Mouse (Mus musculus) adrenal gland, adult 8-10 months (tissue): ENCODE results near the gene Pgrmc1. TPM values are rescaled to one million over a fixed set of nuclear protein-coding genes. Genes with fewer than 3 reads are reported as not detected.
"Not testable (repeated sequence)": the region's sequence is repeated elsewhere in the genome, so short reads cannot be mapped to it uniquely, and the experiment has no call there.

Experiments
- DNase-seq: peaks from one replicate; pipeline ENCODE4 v3.0.0; 2022
- total RNA-seq, 4 experiments: library from RNA; stranded (reverse); gene quantifications; 2 replicates each; pipeline ENCODE4 v1.2.4; 2022

The Pgrmc1 gene
- 100 to 1,000 TPM; 402 to 571 (median 482) TPM for total RNA-seq

DNA sequence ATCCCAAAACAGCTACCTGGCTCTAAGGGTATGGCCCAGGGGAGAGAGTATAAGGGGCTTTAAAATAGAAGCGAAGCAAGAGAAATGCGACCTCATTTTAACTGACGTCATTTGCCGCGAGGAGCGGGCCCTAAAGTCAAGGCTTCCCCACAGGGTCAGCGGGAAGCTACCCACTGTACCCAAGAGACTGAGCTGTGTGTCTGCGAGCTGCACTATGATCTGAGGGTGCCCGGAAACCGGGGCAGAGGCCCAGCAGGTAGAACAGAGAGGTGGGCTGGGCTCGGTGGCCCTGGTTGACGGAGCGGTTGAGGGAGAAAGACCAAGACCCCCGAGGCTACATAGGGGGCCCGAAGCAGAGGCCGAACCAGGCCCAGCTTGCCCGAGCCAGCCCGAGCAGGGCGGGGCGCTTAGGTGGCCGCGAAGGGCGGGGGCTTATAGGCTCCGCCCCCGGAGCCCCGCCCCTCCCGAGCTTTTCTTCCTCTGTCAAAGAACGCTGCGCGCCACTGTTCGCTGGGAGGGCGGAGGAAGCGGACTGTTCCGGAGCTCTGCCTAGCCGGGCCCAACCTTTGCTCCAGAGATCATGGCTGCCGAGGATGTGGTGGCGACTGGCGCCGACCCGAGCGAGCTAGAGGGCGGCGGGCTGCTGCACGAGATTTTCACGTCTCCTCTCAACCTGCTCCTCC is at the start of gene Pgrmc1:
TSS of gene Pgrmc1 (plus strand) at position 500 of the 683 bp plus-strand sequence.
- DNase-seq: peak; percentile 77

DNA sequence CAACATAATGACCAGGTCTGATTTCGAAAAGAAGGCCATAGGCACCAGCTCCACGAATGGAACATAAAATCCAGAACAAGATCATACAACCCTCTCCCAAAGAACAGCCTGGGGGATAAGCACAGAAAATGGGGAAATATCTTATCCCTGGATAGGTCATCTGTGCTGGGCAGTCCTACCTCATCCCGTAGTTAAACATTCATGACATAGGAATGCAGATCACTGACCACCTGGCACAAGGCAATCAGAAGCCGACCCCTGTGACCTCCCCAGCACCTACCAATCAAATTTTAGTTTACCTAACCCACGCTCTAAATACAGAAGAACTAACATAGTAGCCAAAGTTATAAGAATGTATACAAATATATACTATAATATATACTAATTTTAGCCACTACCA is 49.2 kb upstream of the Pgrmc1 start:
- DNase-seq: no peak

DNA sequence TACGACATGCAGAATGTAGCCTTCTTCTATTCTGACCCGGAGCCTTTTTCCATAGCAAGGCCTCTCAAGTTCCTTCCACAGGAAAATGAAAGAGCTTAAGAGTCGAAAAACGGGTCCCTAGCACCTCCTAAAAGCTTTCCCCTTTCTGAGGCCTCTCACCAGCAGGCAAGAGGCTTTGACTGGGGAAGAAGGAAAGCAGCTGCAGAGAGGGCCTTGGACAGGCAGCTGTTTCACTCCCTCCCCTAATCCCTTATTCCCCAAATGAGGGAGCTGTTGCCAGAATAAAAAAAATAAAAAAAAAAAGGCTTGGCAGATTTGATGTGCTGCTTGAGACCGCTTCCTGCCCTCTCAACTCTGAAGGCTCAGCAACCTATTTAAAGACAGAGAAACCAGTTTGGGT is 47.1 kb upstream of the Pgrmc1 start:
- DNase-seq: no peak

DNA sequence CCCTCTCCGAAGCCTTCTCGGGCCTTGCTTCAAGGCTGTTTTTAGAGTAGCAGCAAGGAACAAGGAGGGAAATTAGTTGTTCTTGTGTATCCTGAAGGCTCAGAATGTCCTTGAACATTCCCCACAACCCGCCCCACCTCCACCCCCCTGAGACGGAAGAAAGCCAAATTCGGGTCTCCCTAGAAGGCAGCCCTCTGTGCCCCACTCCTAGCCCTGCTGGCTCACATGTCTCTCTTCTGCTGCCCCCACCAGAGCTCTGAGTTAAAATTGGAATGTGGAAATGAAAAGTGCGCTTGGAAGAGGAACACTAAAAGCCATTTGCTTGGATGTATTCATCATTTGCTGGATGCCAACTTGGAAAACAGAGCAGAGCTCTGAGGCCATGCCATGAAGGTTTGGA is 46.7 kb upstream of the Pgrmc1 start:
- DNase-seq: no peak

DNA sequence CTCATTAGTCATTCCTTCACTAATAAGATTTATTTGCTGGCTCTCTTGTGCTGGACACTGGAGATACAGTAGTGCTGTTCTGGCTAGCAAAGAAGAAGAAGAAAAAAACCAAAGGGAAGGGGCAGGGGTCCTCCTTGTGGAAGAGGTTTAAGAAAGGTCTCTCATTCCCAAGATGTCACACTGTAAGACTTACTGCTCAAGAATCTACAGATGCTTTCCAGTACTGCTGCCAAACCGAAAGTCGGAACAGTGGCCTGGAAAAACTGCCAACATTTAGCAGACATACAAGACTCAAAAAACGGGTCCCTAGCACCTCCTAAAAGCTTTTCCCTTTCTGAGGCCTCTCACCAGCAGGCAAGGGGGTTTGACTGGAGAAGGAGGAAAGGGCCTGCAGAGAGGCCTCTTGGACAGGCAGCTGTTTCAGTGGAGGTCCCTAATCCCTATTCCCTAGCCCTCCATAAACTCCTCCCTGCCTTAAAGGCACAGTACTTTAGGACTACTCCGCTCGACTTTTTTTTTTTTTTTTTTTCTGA is 45.9 kb upstream of the Pgrmc1 start:
- peak; percentile 63 for DNase-seq

DNA sequence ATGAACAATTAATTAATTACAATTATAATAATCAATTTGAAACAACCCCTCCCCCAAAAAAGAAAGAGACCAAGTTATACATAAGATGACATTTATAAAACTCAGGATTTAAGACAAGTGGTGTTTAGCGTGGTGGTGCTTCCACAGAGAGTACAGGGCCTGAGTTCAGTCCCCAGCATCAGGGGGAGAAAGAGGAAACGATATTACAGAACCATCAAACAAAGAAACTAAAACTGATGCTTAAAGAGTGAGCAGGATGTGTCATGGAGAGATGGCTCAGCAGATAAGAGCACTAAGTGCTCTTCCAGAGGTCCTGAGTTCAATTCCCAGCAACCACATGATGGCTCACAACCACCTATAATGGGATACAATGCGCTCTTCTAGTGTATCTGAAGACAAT is 45.3 kb upstream of the Pgrmc1 start:
- DNase-seq: no peak

DNA sequence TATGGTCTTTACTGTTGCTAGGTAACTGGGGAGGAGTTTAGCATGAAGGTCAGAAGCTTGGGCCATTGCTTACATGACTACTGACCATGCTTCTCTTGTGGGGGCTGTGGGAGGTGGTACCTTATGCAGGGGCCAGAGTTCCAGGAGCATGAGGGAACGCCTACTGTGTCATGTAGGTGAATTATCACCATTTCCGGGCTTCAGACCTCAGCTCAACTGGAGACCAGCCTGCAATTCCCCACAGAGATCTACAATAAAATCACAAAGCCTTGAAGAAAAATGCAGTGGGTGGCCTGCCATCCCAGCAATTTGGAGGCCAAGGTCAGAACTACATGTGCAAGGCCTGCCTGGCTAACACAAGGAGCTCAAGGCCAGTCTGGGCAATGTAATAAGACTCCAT is 42.8 kb upstream of the Pgrmc1 start:
- peak; percentile 74 for DNase-seq

DNA sequence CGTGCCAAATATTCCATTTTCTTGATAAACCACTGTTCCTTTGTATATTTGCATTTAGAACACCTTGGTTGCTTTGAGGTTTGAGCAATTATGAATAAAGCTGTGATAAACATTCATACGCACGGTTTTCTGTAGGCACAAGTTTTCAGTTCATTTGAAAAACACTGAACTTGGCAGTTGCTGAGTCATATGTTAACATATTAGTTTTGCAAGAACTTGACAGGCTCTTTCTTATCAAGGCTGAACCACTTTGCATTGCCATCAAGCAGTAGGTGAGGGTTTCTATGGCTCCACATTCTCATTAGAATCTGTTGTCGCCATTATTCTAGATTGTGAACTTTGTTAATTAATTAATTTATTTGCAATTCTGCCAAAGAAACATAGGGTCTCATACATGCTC is 37.8 kb upstream of the Pgrmc1 start:
- DNase-seq: no peak

DNA sequence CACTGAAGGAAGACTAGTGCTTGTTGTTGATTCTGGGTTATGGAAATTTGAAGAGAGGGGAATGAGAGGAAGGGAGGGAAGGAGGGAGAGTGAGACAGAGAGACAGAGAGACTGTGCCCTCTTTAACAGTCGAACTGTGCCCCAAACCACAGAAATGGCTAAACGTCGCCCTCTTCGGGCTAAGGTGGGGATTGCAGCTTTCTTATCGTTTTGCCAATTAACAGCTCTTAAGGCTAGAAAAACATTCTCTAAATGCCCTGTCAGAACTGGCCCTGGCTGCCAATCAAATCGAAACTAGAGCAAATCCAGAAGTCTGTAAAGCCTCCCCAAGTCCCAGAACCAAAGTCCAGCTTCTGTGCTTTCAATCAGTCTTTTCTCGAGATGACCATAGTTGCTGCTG is 36.4 kb upstream of the Pgrmc1 start:
- peak; percentile 64 for DNase-seq

DNA sequence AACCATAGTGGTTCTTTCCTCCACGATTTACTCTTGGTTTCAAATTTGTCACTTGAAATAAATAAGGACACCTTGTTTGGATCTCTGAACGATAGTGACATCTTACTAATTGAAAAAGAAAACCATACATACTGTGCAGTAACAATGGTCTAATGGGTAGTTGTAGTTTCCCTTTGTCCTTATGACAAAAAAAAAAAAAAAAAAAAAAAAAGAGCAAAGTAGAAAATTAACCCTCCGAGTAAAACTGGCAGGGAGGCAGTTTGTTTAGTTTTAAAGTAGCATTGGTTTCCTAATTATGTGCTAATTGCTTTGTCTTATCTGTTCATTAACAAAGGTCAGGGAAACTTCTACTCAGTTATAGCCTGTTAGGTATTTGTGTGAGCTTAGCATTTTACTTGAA is 35.9 kb upstream of the Pgrmc1 start:
- no peak for DNase-seq

DNA sequence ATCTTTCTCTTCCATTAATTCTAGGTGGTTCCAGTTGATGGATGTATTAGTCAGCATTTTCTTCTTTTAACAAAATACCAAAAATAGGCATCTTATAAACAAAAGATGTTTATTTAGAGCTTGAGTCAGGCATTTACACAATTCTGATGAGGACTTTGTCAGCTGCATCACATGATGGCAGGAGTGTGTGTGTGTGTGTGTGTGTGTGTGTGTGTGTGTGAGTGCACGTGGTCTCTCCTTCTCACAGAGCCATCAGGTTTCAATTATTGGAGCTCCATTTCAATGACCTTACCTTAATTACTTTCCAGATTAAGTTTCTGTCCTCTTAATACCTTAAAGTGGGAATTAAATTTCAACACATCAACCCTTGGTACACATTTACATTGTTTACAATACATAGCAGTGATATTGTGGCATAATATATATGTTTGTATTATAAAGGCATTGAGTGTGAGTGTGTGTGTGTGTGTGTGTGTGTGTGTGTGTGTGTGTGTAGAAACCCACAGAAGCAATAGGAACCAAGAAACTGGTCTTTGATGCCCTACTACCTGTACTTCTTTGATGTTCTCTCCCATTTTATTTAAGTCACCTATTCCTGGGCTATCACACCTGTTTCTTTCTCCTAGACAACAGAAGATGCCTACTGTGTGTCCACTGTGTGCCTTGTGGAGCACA is 11.2 kb upstream of the Pgrmc1 start:
- no peak for DNase-seq

DNA sequence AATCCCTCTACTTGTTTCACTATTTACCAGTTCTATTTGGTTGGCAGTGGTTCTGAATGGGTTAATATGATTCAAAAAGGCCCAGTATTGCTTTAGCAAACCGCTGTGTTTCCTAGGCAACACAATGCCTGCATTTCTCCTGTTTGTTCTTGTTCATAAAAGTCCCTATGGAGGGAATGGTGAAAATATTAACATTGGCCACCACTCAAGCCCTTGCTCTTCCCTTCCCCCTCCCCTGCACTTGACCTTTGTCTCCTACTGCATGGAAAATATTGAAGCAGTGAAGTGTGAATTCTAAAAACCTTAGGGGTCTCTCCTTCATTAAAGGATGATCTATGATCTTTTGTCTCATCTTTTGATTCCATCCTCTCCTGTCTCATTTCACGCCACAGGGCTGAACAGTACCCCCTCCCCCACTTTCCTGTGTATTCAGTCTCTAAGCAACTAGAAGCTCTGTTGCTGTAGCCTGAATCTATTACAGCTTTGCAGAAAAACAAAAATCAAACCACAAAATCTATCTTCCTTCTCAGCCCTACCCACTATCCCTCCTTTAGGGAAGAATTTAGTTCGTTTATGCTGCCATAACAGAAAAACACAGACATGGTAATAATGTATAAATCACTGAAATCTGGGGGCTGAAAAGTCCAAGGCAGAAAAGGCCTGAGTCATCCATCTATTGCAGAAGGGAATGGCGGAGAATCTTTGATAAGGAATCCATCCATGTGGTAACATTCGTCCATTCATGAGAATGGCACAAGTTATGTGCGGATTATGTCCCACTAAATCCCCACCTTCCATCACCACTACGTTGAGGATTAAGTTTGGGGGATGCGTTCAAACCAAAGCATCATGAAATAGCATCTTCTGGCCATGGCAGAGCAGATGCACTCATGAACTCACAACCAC is 10.4 kb upstream of the Pgrmc1 start:
- DNase-seq: no peak

DNA sequence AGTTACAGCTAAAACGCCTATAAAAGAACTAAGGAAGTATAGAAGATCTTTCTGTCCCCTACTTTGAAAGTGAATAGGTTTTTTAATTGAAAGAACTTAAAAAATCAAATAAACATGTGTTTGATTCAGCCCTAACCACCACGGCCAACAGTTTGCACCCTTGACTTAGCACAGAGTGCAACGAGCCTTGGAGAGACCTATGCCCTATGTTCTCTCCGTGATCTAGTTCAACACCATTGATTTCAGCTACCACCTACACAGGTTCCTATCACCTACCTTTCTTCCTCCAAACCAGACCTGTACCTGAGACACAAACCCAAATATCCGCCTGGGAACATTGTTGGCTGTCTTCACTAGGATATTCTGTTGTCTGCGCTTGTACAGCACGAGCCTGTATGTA is 7.7 kb upstream of the Pgrmc1 start:
- no peak for DNase-seq

DNA sequence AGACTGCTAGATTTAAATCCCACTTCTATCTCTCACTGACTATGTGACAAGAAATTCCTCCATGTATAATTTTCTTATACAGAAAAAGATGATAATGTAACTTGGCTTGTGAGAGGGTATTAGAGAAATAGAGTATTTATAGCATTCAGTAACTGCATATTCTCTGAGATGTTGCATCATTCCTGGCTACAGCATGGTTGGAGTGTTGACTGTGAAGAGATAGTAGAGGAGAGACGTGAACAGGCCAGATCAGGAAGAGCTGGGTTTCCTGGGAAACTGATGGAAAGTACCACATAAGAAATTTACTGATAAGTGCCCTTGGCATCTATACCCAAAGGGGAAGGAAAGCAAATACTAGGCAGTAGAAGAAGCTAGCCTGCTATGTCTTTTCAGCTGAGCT is 6.9 kb upstream of the Pgrmc1 start:
- DNase-seq: no peak

DNA sequence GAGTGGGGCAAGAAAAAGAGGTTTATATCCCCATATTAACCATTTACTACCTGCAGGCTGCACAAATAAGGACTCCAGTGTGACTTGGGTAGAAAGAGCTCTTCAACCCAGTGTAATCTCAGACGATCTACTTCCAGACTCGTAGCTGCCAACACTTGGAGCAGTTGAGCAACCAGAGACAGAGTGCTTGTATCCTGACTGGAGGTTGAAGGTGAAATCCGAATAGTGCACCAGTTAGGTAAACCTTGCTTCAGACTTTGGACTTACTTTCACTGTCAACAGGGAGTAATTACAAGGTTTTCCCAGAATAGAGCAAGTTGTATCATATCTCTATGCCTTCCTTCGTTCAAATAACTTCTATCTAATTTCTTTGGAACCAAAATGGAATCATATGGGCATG is 6.5 kb upstream of the Pgrmc1 start:
- no peak for DNase-seq

DNA sequence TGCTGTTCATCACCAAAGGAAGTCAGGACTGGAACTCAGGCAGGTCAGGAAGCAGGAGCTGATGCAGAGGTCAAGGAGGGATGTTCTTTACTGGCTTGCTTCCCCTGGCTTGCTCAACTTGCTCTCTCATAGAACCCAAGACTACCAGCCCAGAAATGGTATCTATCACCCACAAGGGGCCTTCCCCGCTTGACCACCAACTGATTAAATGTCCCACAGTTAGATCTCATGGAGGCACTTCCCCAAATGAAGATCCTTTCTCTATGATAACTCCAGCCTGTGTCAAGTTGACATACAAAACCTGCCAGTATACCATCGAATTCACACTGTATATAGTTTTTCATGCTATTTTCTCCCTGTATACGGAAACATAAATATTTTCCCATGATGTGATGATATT is 2.8 kb upstream of the Pgrmc1 start:
- DNase-seq: no peak

DNA sequence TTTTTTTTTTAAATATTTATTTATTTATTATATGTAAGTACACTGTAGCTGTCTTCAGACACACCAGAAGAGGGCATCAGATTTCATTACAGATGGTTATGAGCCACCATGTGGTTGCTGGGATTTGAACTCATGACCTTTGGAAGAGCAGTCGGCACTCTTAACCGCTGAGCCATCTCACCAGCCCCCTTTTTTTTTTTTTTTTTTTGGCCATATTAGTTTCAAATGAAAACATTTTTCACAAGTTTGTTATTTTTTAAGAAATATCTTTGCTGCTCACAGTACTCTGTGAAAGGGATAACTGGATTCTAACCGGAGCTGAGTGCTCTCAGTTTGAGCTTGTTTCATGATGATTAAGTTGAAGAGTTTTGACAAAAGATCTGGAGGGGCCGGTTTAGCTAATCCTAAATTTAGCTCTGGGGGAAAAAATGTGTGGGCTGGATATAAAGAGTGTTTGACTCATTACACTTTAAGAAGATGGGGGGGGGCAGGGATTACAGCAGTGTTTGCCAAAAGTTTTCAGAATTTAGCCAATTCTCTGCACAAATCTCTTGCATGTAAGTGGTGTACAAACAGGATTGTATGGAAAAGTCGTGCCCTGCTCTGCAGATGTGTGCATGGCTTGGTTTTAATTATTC is 1.4 kb upstream of the Pgrmc1 start:
- DNase-seq: not testable (repeated sequence)

DNA sequence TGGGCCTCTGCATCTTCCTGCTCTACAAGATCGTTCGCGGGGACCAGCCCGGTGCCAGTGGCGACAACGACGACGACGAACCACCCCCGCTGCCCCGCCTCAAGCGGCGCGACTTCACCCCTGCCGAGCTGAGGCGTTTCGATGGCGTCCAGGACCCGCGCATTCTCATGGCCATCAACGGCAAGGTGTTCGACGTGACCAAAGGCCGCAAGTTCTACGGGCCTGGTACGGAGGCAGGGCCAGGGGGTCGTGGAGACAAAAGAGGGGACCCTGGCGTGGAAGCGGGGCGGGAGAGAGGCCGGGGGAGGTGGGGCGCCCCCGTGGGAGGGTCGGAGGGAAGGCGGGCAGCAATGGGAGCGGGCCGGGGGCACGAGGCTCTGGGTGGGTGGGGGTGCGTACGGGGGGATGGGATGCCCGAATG is 394 bp downstream of the Pgrmc1 start:
- DNase-seq: no peak

DNA sequence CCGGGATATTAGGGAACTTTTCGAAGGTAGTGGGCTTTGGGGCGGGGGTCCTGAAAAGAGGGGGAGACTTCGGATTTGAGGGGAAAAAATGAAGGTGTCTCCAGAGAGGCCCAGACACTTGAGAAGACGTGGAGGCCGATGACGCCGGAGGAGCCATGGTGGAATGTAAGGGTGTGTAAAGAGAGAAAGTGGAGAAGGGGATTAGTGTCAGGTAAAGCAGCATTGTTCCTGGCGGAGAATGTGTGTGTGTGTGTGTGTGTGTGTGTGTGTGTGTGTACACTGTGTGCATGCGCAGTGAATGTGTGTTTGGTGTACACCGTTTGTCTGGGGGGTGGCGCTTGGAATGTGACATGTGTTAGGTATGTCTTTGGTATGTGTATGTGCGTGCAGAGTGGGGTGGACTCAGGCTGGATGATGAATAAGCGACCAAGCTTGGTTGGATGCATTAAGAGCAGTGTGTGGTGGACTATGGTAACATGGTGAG is 897 bp downstream of the Pgrmc1 start:
- no peak for DNase-seq

DNA sequence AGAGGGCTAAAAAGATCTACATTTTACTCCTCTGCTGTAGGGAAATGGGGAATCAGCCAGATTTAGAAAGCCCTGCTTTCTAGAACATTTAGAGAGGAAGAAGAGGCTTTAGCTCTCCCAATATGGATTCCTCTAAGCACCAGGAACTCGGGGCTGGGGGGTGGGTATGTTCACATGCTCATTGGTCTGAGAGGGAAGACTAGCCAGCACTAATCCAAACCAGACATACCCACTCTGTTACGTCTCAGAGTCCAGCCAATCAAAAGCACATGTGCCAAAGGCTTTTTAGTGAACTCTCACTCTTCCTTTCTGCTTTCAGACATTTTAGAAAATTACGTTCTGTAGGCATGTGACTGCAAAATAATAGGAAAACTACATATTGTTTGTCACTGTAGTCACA is 1.6 kb downstream of the Pgrmc1 start:
- no peak for DNase-seq

DNA sequence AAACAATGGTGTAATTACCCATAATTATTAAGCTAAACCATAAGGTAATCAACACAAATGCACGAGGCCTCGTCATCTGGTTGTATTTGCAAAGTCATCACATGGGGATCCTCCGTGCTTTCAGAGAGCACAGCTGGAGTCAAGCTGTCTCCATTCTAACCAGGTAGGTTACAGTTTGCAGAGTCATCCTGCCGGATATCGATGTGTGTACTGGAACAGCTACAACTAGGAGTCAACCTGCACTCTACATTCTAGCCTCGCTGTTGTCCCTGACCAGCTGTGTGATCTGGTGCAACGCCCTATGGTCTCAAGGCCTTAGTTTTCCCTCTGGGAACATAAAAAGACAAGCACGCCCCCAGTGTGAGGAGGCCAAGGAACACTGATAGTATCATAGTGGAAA is 2.1 kb downstream of the Pgrmc1 start:
- peak; percentile 23 for DNase-seq

DNA sequence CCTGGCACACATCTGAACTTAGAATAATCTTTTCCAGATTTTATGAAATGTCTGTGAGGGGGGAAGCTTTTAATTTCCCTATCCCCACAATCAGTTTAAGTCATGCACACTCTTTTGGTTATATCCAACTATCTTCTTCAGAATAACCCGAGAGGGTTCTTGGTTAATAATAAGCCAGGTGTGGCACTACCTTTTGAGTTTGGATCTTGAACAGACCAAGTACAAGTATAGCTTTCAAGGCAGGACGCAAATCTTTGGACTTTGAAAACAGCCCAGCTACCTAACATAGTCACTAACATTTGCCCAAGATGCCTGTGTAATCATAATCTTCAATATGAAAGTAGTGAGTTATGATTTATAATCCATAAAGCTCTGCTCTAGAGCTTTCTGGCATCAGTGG is 4.9 kb downstream of the Pgrmc1 start:
- no peak for DNase-seq

DNA sequence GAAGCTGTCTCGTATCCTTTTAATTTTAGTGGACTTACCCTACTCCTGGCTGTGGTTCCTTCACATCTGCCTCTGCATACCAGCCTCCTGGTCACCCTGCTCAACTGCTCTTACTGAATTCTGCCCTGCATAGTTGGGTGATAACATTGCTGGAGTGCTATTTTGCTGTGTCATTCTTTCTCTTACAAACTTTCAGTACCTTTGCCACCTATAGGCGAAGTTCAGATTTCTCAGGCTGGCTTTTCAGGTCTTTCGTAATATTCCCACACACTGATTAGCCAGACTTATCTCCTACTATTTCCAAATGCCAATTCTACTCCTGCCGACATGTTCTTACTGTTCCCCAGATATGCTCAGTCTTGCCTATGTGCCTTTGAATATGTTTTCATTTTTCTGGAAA is 6.0 kb downstream of the Pgrmc1 start:
- DNase-seq: no peak
